Mouse (Mus musculus) urinary bladder, postnatal 10 days (tissue): ENCODE data around the gene Pheta2.

Source experiments
- DNase-seq: peaks from one replicate; pipeline ENCODE4 v3.0.0; 2022; ENCODE audit warnings: low spot score

Pheta2 gene

GRCm38 (mm10) chr15:82338593-82339112, at the start of gene Pheta2, which contains the start of the genes Naga and Smdt1:
TSS of gene Pheta2 (plus strand) at chr15:82338942.
TSS of gene Naga (minus strand) at chr15:82338925.
TSS of gene Smdt1 (plus strand) at chr15:82338959.
- peak; percentile 80 for DNase-seq

- DNase-seq, result no peak
Measured at GRCm38 (mm10) chr15:82290252-82290651, 48.5 kb upstream of the Pheta2 start.

- no peak for DNase-seq
Measured at GRCm38 (mm10) chr15:82292851-82293250, 45.9 kb upstream of the Pheta2 start.

- no peak for DNase-seq
Measured at GRCm38 (mm10) chr15:82293271-82293711, 45.5 kb upstream of the Pheta2 start.

- DNase-seq, result no peak
Measured at GRCm38 (mm10) chr15:82294059-82294458, 44.7 kb upstream of the Pheta2 start.

GRCm38 (mm10) chr15:82298764-82299561, 39.8 kb upstream of the Pheta2 start, which contains the start of gene Wbp2nl:
TSS of gene Wbp2nl (plus strand) at chr15:82298954.
- DNase-seq, result no peak

GRCm38 (mm10) chr15:82307107-82307506, 31.6 kb upstream of the Pheta2 start:
- DNase-seq, result no peak

GRCm38 (mm10) chr15:82308416-82308815, 30.3 kb upstream of the Pheta2 start:
- no peak for DNase-seq

- DNase-seq, result no peak
Measured at GRCm38 (mm10) chr15:82317839-82318238, 20.9 kb upstream of the Pheta2 start.

- DNase-seq, result no peak
Measured at GRCm38 (mm10) chr15:82319613-82320012, 19.1 kb upstream of the Pheta2 start.

- no peak for DNase-seq
Measured at GRCm38 (mm10) chr15:82322195-82322594, 16.5 kb upstream of the Pheta2 start.

GRCm38 (mm10) chr15:82325382-82325781, 13.4 kb upstream of the Pheta2 start:
- no peak for DNase-seq

GRCm38 (mm10) chr15:82335194-82335593, 3.5 kb upstream of the Pheta2 start:
- no peak for DNase-seq

GRCm38 (mm10) chr15:82336629-82337028, 2.1 kb upstream of the Pheta2 start:
- no peak for DNase-seq

- no peak for DNase-seq
Measured at GRCm38 (mm10) chr15:82337875-82338274, 867 bp upstream of the Pheta2 start.

- no peak for DNase-seq
Measured at GRCm38 (mm10) chr15:82339150-82339549, 408 bp downstream of the Pheta2 start.

GRCm38 (mm10) chr15:82339634-82340254, 1.0 kb downstream of the Pheta2 start:
- no peak for DNase-seq

GRCm38 (mm10) chr15:82340414-82341035, 1.8 kb downstream of the Pheta2 start:
- DNase-seq, result no peak

GRCm38 (mm10) chr15:82341036-82341501, 2.3 kb downstream of the Pheta2 start:
- peak; percentile 31 for DNase-seq

- DNase-seq, result no peak
Measured at GRCm38 (mm10) chr15:82341675-82342542, 3.2 kb downstream of the Pheta2 start.

GRCm38 (mm10) chr15:82342543-82342935, 3.8 kb downstream of the Pheta2 start:
- no peak for DNase-seq
